Mouse (Mus musculus): Measurements from ENCODE around the gene Osbpl9. TPM values are rescaled to one million over a fixed set of nuclear protein-coding genes. Genes with fewer than 3 reads are reported as not detected.

The Osbpl9 gene
- polyA plus RNA-seq, 1 experiment from 2014 or later, result 50.7 TPM

GRCm38 (mm10) chr4:109114308-109114707 is 87.8 kb downstream of the Osbpl9 start:
- Histone ChIP-seq H3K27me3 (no peaks in the 10 kb centered on the region), H3K36me3 (no peaks in the 10 kb centered on the region), H3K4me2 (no peak overlapping the region), H3K9me3 (replicated peaks) (no peaks in the 10 kb centered on the region), H3K27ac (no peak overlapping the region), H3K4me3 (no peak overlapping the region), H3K9ac (no peak overlapping the region), H3K4me1 (replicated peaks) (peaks cover 26% of the 10 kb centered on the region)
- 91% methylated on average over 1 of the region's 1 CpGs for WGBS
- no peak for ATAC-seq (replicated peaks; ENCODE audit: insufficient number of reproducible peaks, insufficient read depth, low FRiP score, low read depth)

- Histone ChIP-seq H3K36me3 (no peaks in the 10 kb centered on the region), H3K27me3 (no peaks in the 10 kb centered on the region), H3K27ac (0 out of 2 replicates have a peak overlapping the region, but pooled peaks have one; percentile 12), H3K4me3 (no peak overlapping the region), H3K4me1 (replicated peaks) (peaks cover 22% of the 10 kb centered on the region), H3K4me2 (no peak overlapping the region), H3K9ac (no peak overlapping the region), H3K9me3 (replicated peaks) (no peaks in the 10 kb centered on the region)
- 62% methylated on average over 7 of the region's 7 CpGs for WGBS
- ATAC-seq (replicated peaks; ENCODE audit: insufficient number of reproducible peaks, insufficient read depth, low FRiP score, low read depth), result no peak
Observed at GRCm38 (mm10) chr4:109112915-109113505, 89.1 kb downstream of the Osbpl9 start.

GRCm38 (mm10) chr4:109110978-109111377 is 91.1 kb downstream of the Osbpl9 start:
- 71% methylated on average over 2 of the region's 2 CpGs for WGBS
- Histone ChIP-seq H3K4me3 (no peak overlapping the region), H3K36me3 (no peaks in the 10 kb centered on the region), H3K9me3 (replicated peaks) (no peaks in the 10 kb centered on the region), H3K27me3 (no peaks in the 10 kb centered on the region), H3K9ac (no peak overlapping the region), H3K27ac (no peak overlapping the region), H3K4me1 (replicated peaks) (peaks cover 16% of the 10 kb centered on the region), H3K4me2 (no peak overlapping the region)
- no peak for ATAC-seq (replicated peaks; ENCODE audit: insufficient number of reproducible peaks, insufficient read depth, low FRiP score, low read depth)

GRCm38 (mm10) chr4:109109686-109110085 is 92.4 kb downstream of the Osbpl9 start:
- WGBS, result 89% methylated on average over 10 of the region's 10 CpGs
- H3K9ac ChIP-seq, result no peak overlapping the region
- H3K4me3 ChIP-seq, result no peak overlapping the region
- no peaks in the 10 kb centered on the region for H3K9me3 ChIP-seq (replicated peaks)
- peaks cover 7% of the 10 kb centered on the region for H3K4me1 ChIP-seq (replicated peaks)
- no peak for ATAC-seq (replicated peaks; ENCODE audit: insufficient number of reproducible peaks, insufficient read depth, low FRiP score, low read depth)
- no peaks in the 10 kb centered on the region for H3K36me3 ChIP-seq
- H3K27ac ChIP-seq, result no peak overlapping the region
- no peaks in the 10 kb centered on the region for H3K27me3 ChIP-seq
- H3K4me2 ChIP-seq, result no peak overlapping the region

- no peaks in the 10 kb centered on the region for H3K27me3 ChIP-seq
- H3K9ac ChIP-seq, result no peak overlapping the region
- 81% methylated on average over 6 of the region's 6 CpGs for WGBS
- H3K27ac ChIP-seq, result no peak overlapping the region
- H3K4me1 ChIP-seq (replicated peaks), result peaks cover 7% of the 10 kb centered on the region
- no peak overlapping the region for H3K4me2 ChIP-seq
- H3K4me3 ChIP-seq, result no peak overlapping the region
- no peaks in the 10 kb centered on the region for H3K9me3 ChIP-seq (replicated peaks)
- no peak for ATAC-seq (replicated peaks; ENCODE audit: insufficient number of reproducible peaks, insufficient read depth, low FRiP score, low read depth)
- no peaks in the 10 kb centered on the region for H3K36me3 ChIP-seq
Observed at GRCm38 (mm10) chr4:109109012-109109411, 93.1 kb downstream of the Osbpl9 start.

- ATAC-seq (replicated peaks; ENCODE audit: insufficient number of reproducible peaks, insufficient read depth, low FRiP score, low read depth), result no peak
Observed at GRCm38 (mm10) chr4:109106594-109106993, 95.5 kb downstream of the Osbpl9 start.

GRCm38 (mm10) chr4:109106034-109106433 is 96.0 kb downstream of the Osbpl9 start:
- Histone ChIP-seq H3K9me3 (replicated peaks) (no peaks in the 10 kb centered on the region), H3K27me3 (no peaks in the 10 kb centered on the region), H3K9ac (no peak overlapping the region), H3K4me3 (no peak overlapping the region), H3K4me2 (no peak overlapping the region), H3K4me1 (replicated peaks) (peaks cover 2% of the 10 kb centered on the region; the same call in 1 of the 2 replicates), H3K36me3 (peaks cover 6% of the 10 kb centered on the region; the same call in 1 of the 2 replicates), H3K27ac (no peak overlapping the region)
- no peak for ATAC-seq (replicated peaks; ENCODE audit: insufficient number of reproducible peaks, insufficient read depth, low FRiP score, low read depth)
- 56% methylated on average over 3 of the region's 3 CpGs for WGBS

More at GRCm38 (mm10) chr4:109106594-109106993, 95.5 kb downstream of the Osbpl9 start:
- Histone ChIP-seq H3K36me3 (peaks cover 1% of the 10 kb centered on the region; the same call in 1 of the 2 replicates), H3K27ac (no peak overlapping the region), H3K4me3 (no peak overlapping the region), H3K27me3 (no peaks in the 10 kb centered on the region), H3K4me1 (replicated peaks) (peaks cover 2% of the 10 kb centered on the region; the same call in 1 of the 2 replicates), H3K9me3 (replicated peaks) (no peaks in the 10 kb centered on the region), H3K4me2 (no peak overlapping the region), H3K9ac (no peak overlapping the region)

GRCm38 (mm10) chr4:109105254-109105653 is 96.8 kb downstream of the Osbpl9 start:
- Histone ChIP-seq H3K4me2 (no peak overlapping the region), H3K4me3 (no peak overlapping the region), H3K27ac (no peak overlapping the region), H3K4me1 (replicated peaks) (peaks cover 2% of the 10 kb centered on the region; the same call in 1 of the 2 replicates), H3K36me3 (peaks cover 6% of the 10 kb centered on the region; the same call in 1 of the 2 replicates), H3K9me3 (replicated peaks) (no peaks in the 10 kb centered on the region), H3K9ac (no peak overlapping the region), H3K27me3 (no peaks in the 10 kb centered on the region)
- no peak for ATAC-seq (replicated peaks; ENCODE audit: insufficient number of reproducible peaks, insufficient read depth, low FRiP score, low read depth)

GRCm38 (mm10) chr4:109103145-109103883 is 98.8 kb downstream of the Osbpl9 start:
- peaks cover 2% of the 10 kb centered on the region; the same call in 1 of the 2 replicates for H3K4me1 ChIP-seq (replicated peaks)
- ATAC-seq (replicated peaks; ENCODE audit: insufficient number of reproducible peaks, insufficient read depth, low FRiP score, low read depth), result no peak
- H3K9me3 ChIP-seq (replicated peaks), result no peaks in the 10 kb centered on the region
- 60% methylated on average over 9 of the region's 9 CpGs for WGBS
- no peak overlapping the region for H3K4me3 ChIP-seq
- H3K4me2 ChIP-seq, result no peak overlapping the region
- no peaks in the 10 kb centered on the region for H3K27me3 ChIP-seq
- H3K36me3 ChIP-seq, result peaks cover 6% of the 10 kb centered on the region; the same call in 1 of the 2 replicates
- H3K9ac ChIP-seq, result no peak overlapping the region
- H3K27ac ChIP-seq, result no peak overlapping the region

GRCm38 (mm10) chr4:109102574-109102973 is 99.5 kb downstream of the Osbpl9 start:
- Histone ChIP-seq H3K4me3 (no peak overlapping the region), H3K27me3 (no peaks in the 10 kb centered on the region), H3K4me1 (replicated peaks) (peaks cover 2% of the 10 kb centered on the region; the same call in 1 of the 2 replicates), H3K9ac (no peak overlapping the region), H3K4me2 (no peak overlapping the region), H3K27ac (no peak overlapping the region), H3K9me3 (replicated peaks) (no peaks in the 10 kb centered on the region), H3K36me3 (peaks cover 6% of the 10 kb centered on the region; the same call in 1 of the 2 replicates)
- ATAC-seq (replicated peaks; ENCODE audit: insufficient number of reproducible peaks, insufficient read depth, low FRiP score, low read depth), result no peak
- 82% methylated on average over 5 of the region's 5 CpGs for WGBS

GRCm38 (mm10) chr4:109098861-109099260 is 103.2 kb downstream of the Osbpl9 start:
- no peaks in the 10 kb centered on the region for H3K27me3 ChIP-seq
- H3K4me3 ChIP-seq, result no peak overlapping the region
- H3K4me1 ChIP-seq (replicated peaks), result peaks cover 14% of the 10 kb centered on the region
- 88% methylated on average over 3 of the region's 3 CpGs for WGBS
- no peak overlapping the region for H3K9ac ChIP-seq
- H3K4me2 ChIP-seq, result no peak overlapping the region
- H3K36me3 ChIP-seq, result peaks cover 6% of the 10 kb centered on the region; the same call in 1 of the 2 replicates
- ATAC-seq (replicated peaks; ENCODE audit: insufficient number of reproducible peaks, insufficient read depth, low FRiP score, low read depth), result no peak
- H3K9me3 ChIP-seq (replicated peaks), result no peaks in the 10 kb centered on the region
- H3K27ac ChIP-seq, result no peak overlapping the region
